Comparison of ENCODE assay signal across 26 mouse cellular contexts in the genomic region with DNA sequence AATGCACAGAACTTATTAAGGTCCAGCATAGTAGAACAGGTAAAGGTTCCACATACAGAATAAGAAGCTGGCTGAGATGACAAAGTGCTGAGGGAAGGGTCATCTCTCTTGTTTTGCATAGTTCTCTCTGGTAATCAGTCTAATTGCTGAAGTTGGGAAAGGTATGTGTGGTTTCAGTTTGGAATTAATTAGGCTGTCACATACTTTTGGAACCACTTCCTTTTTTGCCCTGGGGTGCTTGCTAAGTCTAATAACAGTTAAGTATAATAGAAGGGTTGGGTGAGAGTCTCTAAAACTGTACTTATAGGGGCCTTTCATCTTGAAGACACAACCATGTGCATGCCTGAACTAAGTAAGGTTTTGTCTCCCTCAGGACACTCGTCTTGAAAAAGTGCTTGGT. TPM values are rescaled to one million over a fixed set of nuclear protein-coding genes. Genes with fewer than 3 reads are reported as not detected.
DNase-seq lines count a peak whose midpoint lies in the region; ATAC-seq and TF ChIP-seq lines count a peak whose summit lies in the region.
"Had no signal": no experiment of that assay in that cellular context is flagged by ENCODE, and none has a peak within 500 bp of the region (broad histone marks: within the 10 kb centered on the region; RNA-seq: fewer than 3 reads in every experiment).

No protein-coding gene starts in this region.

- no peaks in the 10 kb centered on the region for H3K36me3 ChIP-seq in kidney, adult 2 months (ENCODE audit: control insufficient read depth, insufficient read depth, low read length)
- H3K36me3 ChIP-seq: embryonic facial prominence, embryonic 12.5 days had no signal

- no peak for TF ChIP-seq CTCF in kidney, adult 2 months (conservative IDR thresholded peaks at IDR 0.05; ENCODE audit: insufficient read depth, insufficient read length, low read depth, low read length)

- H3K4me1 ChIP-seq in kidney, adult 2 months (ENCODE audit: control insufficient read depth, insufficient read depth, low read length) = peaks cover 30% of the 10 kb centered on the region; the same call in 1 of the 2 replicates

- no peak for DNase-seq in kidney, adult 2 months
- no peak for DNase-seq in kidney, postnatal 14 days
- peak; percentile 12 for DNase-seq in Muller cell, postnatal 12 days (ENCODE audit: inconsistent ontology term)
- no peak for DNase-seq in adrenal gland, postnatal 10 days
- no peak for DNase-seq in lung, adult 18-20 months
- no peak for DNase-seq in MN1 (ENCODE audit: low spot score)
- DNase-seq: adrenal gland, adult 2 months; adrenal gland, postnatal 14 days; adrenal gland, postnatal 36 days; cerebellum, adult 11-12 months; cerebellum, adult 2 months; cerebellum, adult 9-10 months; cerebellum, postnatal 10 days; cerebellum, postnatal 25 days; forebrain, postnatal 0 days had no signal

- TF ChIP-seq POLR2A in kidney, adult 2 months (IDR thresholded peaks at IDR 0.05; ENCODE audit: low read depth, low read length) = no peak

- no peak overlapping the region for H3K4me3 ChIP-seq in kidney, adult 2 months (ENCODE audit: insufficient read depth, low read depth, low read length)
- H3K4me3 ChIP-seq: embryonic facial prominence, embryonic 10.5 days; embryonic facial prominence, embryonic 12.5 days; forebrain, embryonic 13.5 days; forebrain, embryonic 15.5 days had no signal

- 42% methylated on average over 1 of the region's 1 CpGs for WGBS in kidney, adult 2 months

- 0 out of 2 replicates have a peak, but pooled peaks have one; percentile 13 for ATAC-seq in megakaryocyte, adult 5-6 weeks (ENCODE audit: poor library complexity, severe bottlenecking)
- ATAC-seq: forebrain, embryonic 13.5 days; forebrain, embryonic 15.5 days; forebrain, postnatal 0 days had no signal

- no peaks in the 10 kb centered on the region for H3K27me3 ChIP-seq in kidney, adult 2 months (replicated peaks; ENCODE audit: control insufficient read depth, insufficient read depth, low read length)
- H3K27me3 ChIP-seq: CH12.LX; embryonic facial prominence, embryonic 12.5 days; forebrain, embryonic 13.5 days; forebrain, embryonic 15.5 days had no signal

- H3K27ac ChIP-seq in kidney, adult 2 months (ENCODE audit: insufficient read depth, low read depth, low read length) = 0 out of 2 replicates have a peak overlapping the region, but pooled peaks have one; percentile 31
- H3K27ac ChIP-seq: embryonic facial prominence, embryonic 10.5 days; embryonic facial prominence, embryonic 12.5 days; forebrain, embryonic 13.5 days; forebrain, embryonic 15.5 days had no signal

RNA-seq across cellular contexts. Expression of a gene that starts 5.9 kb away (rescaled TPM):
- 42.9 and 43.8 TPM in 2 replicates for polyA plus RNA-seq in kidney, adult 2 months (2012; rRNA removed)
- total RNA-seq in megakaryocyte, adult 5-6 weeks (2015) = 32.5 and 38.2 TPM in 2 replicates
- total RNA-seq in megakaryocyte, adult 5-6 weeks (2017) = 43.9 and 59.9 TPM in 2 replicates
- 10 to 100 TPM; 73.1 to 78.1 TPM for total RNA-seq in adrenal gland, postnatal 10 days (2021)

RNA-seq across cellular contexts. Expression of a gene that starts 17.2 kb away (rescaled TPM):
- polyA plus RNA-seq in kidney, adult 2 months (2012; rRNA removed) = 11.1 and 12.0 TPM in 2 replicates
- 25.3 and 25.4 TPM in 2 replicates for total RNA-seq in megakaryocyte, adult 5-6 weeks (2015)
- 26.2 and 30.9 TPM in 2 replicates for total RNA-seq in megakaryocyte, adult 5-6 weeks (2017)
- 1 to 10 TPM; 5.8 to 6.0 TPM for total RNA-seq in adrenal gland, postnatal 10 days (2021)
- total RNA-seq: CH12.LX had no signal

RNA-seq across cellular contexts. Expression of a gene that starts 36.4 kb away (rescaled TPM):
- 0.07 and 0.08 TPM in 2 replicates for polyA plus RNA-seq in kidney, adult 2 months (2012; rRNA removed)
- total RNA-seq in megakaryocyte, adult 5-6 weeks (2015) = not detected in 2 replicates
- not detected in 2 replicates for total RNA-seq in megakaryocyte, adult 5-6 weeks (2017)
- under 1 TPM in 1 of 2 experiments, not detected in 1; 0.42 TPM for total RNA-seq in adrenal gland, postnatal 10 days (2021)
- total RNA-seq: adrenal gland, postnatal 14 days had no signal
- polyA plus RNA-seq: C2C12; cerebellum, adult 2 months; cortical plate, adult 2 months; embryonic facial prominence, embryonic 10.5 days; embryonic facial prominence, embryonic 12.5 days; forebrain, embryonic 11.5 days; forebrain, embryonic 13.5 days; forebrain, embryonic 15.5 days; forebrain, postnatal 0 days; G1E had no signal

RNA-seq across cellular contexts. Expression of a gene that starts 51.0 kb away (rescaled TPM):
- polyA plus RNA-seq in kidney, adult 2 months (2012; rRNA removed) = 92.3 and 97.3 TPM in 2 replicates
- not detected in 2 replicates for total RNA-seq in megakaryocyte, adult 5-6 weeks (2015)
- 0.94 TPM in 1 of 2 replicates, not detected in the other for total RNA-seq in megakaryocyte, adult 5-6 weeks (2017)
- not detected for total RNA-seq in adrenal gland, postnatal 10 days (2021)
- total RNA-seq: adrenal gland, postnatal 14 days; forebrain, postnatal 0 days had no signal
- polyA plus RNA-seq: G1E had no signal

RNA-seq across cellular contexts. Expression of a gene that starts 59.4 kb away (rescaled TPM):
- polyA plus RNA-seq in kidney, adult 2 months (2012; rRNA removed) = 0.11 TPM in 1 of 2 replicates, not detected in the other
- 0.33 TPM in 1 of 2 replicates, not detected in the other for total RNA-seq in megakaryocyte, adult 5-6 weeks (2015)
- total RNA-seq in megakaryocyte, adult 5-6 weeks (2017) = not detected in 2 replicates
- total RNA-seq in adrenal gland, postnatal 10 days (2021) = not detected
- total RNA-seq: adrenal gland, adult 2 months; adrenal gland, postnatal 14 days; adrenal gland, postnatal 36 days; CH12.LX; forebrain, postnatal 0 days; G1E had no signal
- polyA plus RNA-seq: adrenal gland, adult 2 months; C2C12; cerebellum, adult 2 months; cortical plate, adult 2 months; embryonic facial prominence, embryonic 10.5 days; embryonic facial prominence, embryonic 12.5 days; embryonic facial prominence, embryonic 14.5 days; forebrain, embryonic 11.5 days; forebrain, embryonic 13.5 days; forebrain, embryonic 15.5 days; forebrain, postnatal 0 days; G1E had no signal
